Mouse (Mus musculus): Measurements from ENCODE around the gene C1qtnf5.

Gene C1qtnf5

GRCm38 (mm10) chr9:44107110-44107509 is at the start of gene C1qtnf5:
TSS of gene C1qtnf5 (plus strand) at chr9:44107245.
- peak; percentile 79 for DNase-seq (ENCODE audit: low spot score)

GRCm38 (mm10) chr9:44058606-44059005 is 48.4 kb upstream of the C1qtnf5 start:
- no peak for DNase-seq (ENCODE audit: low spot score)

- DNase-seq (ENCODE audit: low spot score), result no peak
Observed at GRCm38 (mm10) chr9:44065177-44065576, 41.9 kb upstream of the C1qtnf5 start.

- peak; percentile 97 for DNase-seq (ENCODE audit: low spot score)
Observed at GRCm38 (mm10) chr9:44066785-44067225, 40.2 kb upstream of the C1qtnf5 start, which contains the start of gene Usp2. TSS of gene Usp2 (plus strand) at chr9:44067021.

GRCm38 (mm10) chr9:44067241-44067959 is 39.6 kb upstream of the C1qtnf5 start:
- DNase-seq (ENCODE audit: low spot score), result no peak

GRCm38 (mm10) chr9:44067960-44068330 is 39.1 kb upstream of the C1qtnf5 start:
- DNase-seq (ENCODE audit: low spot score), result no peak

GRCm38 (mm10) chr9:44069252-44069651 is 37.8 kb upstream of the C1qtnf5 start:
- DNase-seq (ENCODE audit: low spot score), result no peak

- DNase-seq (ENCODE audit: low spot score), result no peak
Observed at GRCm38 (mm10) chr9:44070113-44070843, 36.8 kb upstream of the C1qtnf5 start.

GRCm38 (mm10) chr9:44070844-44071231 is 36.2 kb upstream of the C1qtnf5 start:
- no peak for DNase-seq (ENCODE audit: low spot score)

GRCm38 (mm10) chr9:44071914-44072598 is 35.0 kb upstream of the C1qtnf5 start:
- no peak for DNase-seq (ENCODE audit: low spot score)

- DNase-seq (ENCODE audit: low spot score), result no peak
Observed at GRCm38 (mm10) chr9:44072599-44072915, 34.5 kb upstream of the C1qtnf5 start.

- no peak for DNase-seq (ENCODE audit: low spot score)
Observed at GRCm38 (mm10) chr9:44073115-44073514, 33.9 kb upstream of the C1qtnf5 start.

GRCm38 (mm10) chr9:44074395-44075275 is 32.4 kb upstream of the C1qtnf5 start:
- DNase-seq (ENCODE audit: low spot score), result no peak

- DNase-seq (ENCODE audit: low spot score), result no peak
Observed at GRCm38 (mm10) chr9:44075276-44075995, 31.6 kb upstream of the C1qtnf5 start.

GRCm38 (mm10) chr9:44075996-44076763 is 30.9 kb upstream of the C1qtnf5 start:
- DNase-seq (ENCODE audit: low spot score), result no peak

GRCm38 (mm10) chr9:44076764-44077120 is 30.3 kb upstream of the C1qtnf5 start:
- DNase-seq (ENCODE audit: low spot score), result no peak

- no peak for DNase-seq (ENCODE audit: low spot score)
Observed at GRCm38 (mm10) chr9:44077266-44077910, 29.7 kb upstream of the C1qtnf5 start.

- DNase-seq (ENCODE audit: low spot score), result no peak
Observed at GRCm38 (mm10) chr9:44078136-44078797, 28.8 kb upstream of the C1qtnf5 start.

GRCm38 (mm10) chr9:44078955-44079756 is 27.9 kb upstream of the C1qtnf5 start:
- DNase-seq (ENCODE audit: low spot score), result peak; percentile 84
